Mouse (Mus musculus) embryonic stem cell, embryonic (primary cell): ENCODE data around the gene Prl2c3.
"Not testable (repeated sequence)": the region's sequence is repeated elsewhere in the genome, so short reads cannot be mapped to it uniquely, and the experiment has no call there.

Experiments used
- CTCF ChIA-PET, 4 experiments: fragments of 300-600 bp in 2 of 4; fragments of 350-600 bp in 2 of 4; sonication (Branson Sonifier 250); formaldehyde crosslinking; loops; one replicate each; lab custom pipeline; 2022; ENCODE audit warnings: inconsistent platforms in 2 of 4; lab: Charles Lee
- POLR2A ChIA-PET, 4 experiments: fragments of 300-600 bp in 2 of 4; fragments of 350-600 bp in 2 of 4; sonication (Branson Sonifier 250); formaldehyde crosslinking; loops; one replicate each; lab custom pipeline; 2022; ENCODE audit warnings: antibody characterized with exemption in 4 of 4, inconsistent platforms in 1 of 4; lab: Charles Lee

Prl2c3 gene

GRCm38 (mm10) chr13:12799979-12800378 lies at the start of gene Prl2c3:
Gene Prl2c3 (minus strand): TSS chr13:12800079.
- POLR2A ChIA-PET, CTCF ChIA-PET: not testable (repeated sequence)

GRCm38 (mm10) chr13:12848254-12848653 lies 48.4 kb upstream of the Prl2c3 start:
- CTCF ChIA-PET, POLR2A ChIA-PET: not testable (repeated sequence)

GRCm38 (mm10) chr13:12844701-12845100 lies 44.8 kb upstream of the Prl2c3 start:
- POLR2A ChIA-PET, CTCF ChIA-PET: not testable (repeated sequence)

GRCm38 (mm10) chr13:12837546-12837945 lies 37.7 kb upstream of the Prl2c3 start:
- CTCF ChIA-PET, POLR2A ChIA-PET: not testable (repeated sequence)

GRCm38 (mm10) chr13:12831769-12832168 lies 31.9 kb upstream of the Prl2c3 start:
- CTCF ChIA-PET, result no interaction called here
- POLR2A ChIA-PET, result no interaction called here

GRCm38 (mm10) chr13:12829031-12829430 lies 29.2 kb upstream of the Prl2c3 start:
- ChIA-PET POLR2A (no interaction called here), CTCF (no interaction called here)

- POLR2A ChIA-PET, result not testable (repeated sequence)
Measured at GRCm38 (mm10) chr13:12824500-12825176, 24.8 kb upstream of the Prl2c3 start.

GRCm38 (mm10) chr13:12813734-12814424 lies 14.0 kb upstream of the Prl2c3 start:
- CTCF ChIA-PET, POLR2A ChIA-PET: not testable (repeated sequence)

More at GRCm38 (mm10) chr13:12824500-12825176, 24.8 kb upstream of the Prl2c3 start:
- CTCF ChIA-PET, result not testable (repeated sequence)

GRCm38 (mm10) chr13:12809591-12809990 lies 9.7 kb upstream of the Prl2c3 start:
- ChIA-PET POLR2A (no interaction called here), CTCF (no interaction called here)

GRCm38 (mm10) chr13:12808793-12809512 lies 9.1 kb upstream of the Prl2c3 start:
- CTCF ChIA-PET, POLR2A ChIA-PET: not testable (repeated sequence)

- CTCF ChIA-PET, POLR2A ChIA-PET: not testable (repeated sequence)
Measured at GRCm38 (mm10) chr13:12806496-12806895, 6.6 kb upstream of the Prl2c3 start.

- CTCF ChIA-PET, POLR2A ChIA-PET: not testable (repeated sequence)
Measured at GRCm38 (mm10) chr13:12769442-12770091, 30.3 kb downstream of the Prl2c3 start.
